Mouse (Mus musculus): ENCODE data around the gene Calr4. TPM values are rescaled to one million over a fixed set of nuclear protein-coding genes. Genes with fewer than 3 reads are reported as not detected.

Gene Calr4
- polyA plus RNA-seq, 1 experiment from 2014 or later = 0.11 TPM

GRCm38 (mm10) chr4:109256791-109257190 is 22.5 kb downstream of the Calr4 start:
- ATAC-seq (replicated peaks; ENCODE audit: low FRiP score, low TSS enrichment, low read depth) (no peak), DNase-seq (ENCODE audit: low spot score) (no peak)
- 79% methylated on average over 6 of the region's 6 CpGs for WGBS
- H3K27me3 ChIP-seq (replicated peaks; ENCODE audit: control insufficient read depth, insufficient read depth, low read length) = no peaks in the 10 kb centered on the region
- 0 out of 2 replicates have a peak, but pooled peaks cover 4% of the 10 kb centered on the region for H3K4me1 ChIP-seq (replicated peaks; ENCODE audit: control insufficient read depth, insufficient read depth, low read length)
- no peak overlapping the region for H3K4me2 ChIP-seq (ENCODE audit: low read length)
- no peaks in the 10 kb centered on the region for H3K36me3 ChIP-seq (ENCODE audit: control insufficient read depth, insufficient read depth, low read length)
- H3K27ac ChIP-seq (ENCODE audit: low read depth) = no peak overlapping the region
- H3K9ac ChIP-seq (ENCODE audit: low read length) = no peak overlapping the region
- no peaks in the 10 kb centered on the region for H3K9me3 ChIP-seq (ENCODE audit: control insufficient read depth, low read length)
- H3K4me3 ChIP-seq (ENCODE audit: low read depth, low read length) = no peak overlapping the region

GRCm38 (mm10) chr4:109257639-109258038 is 23.4 kb downstream of the Calr4 start:
- H3K36me3 ChIP-seq (ENCODE audit: control insufficient read depth, insufficient read depth, low read length) = no peaks in the 10 kb centered on the region
- DNase-seq (ENCODE audit: low spot score) (no peak), ATAC-seq (replicated peaks; ENCODE audit: low FRiP score, low TSS enrichment, low read depth) (no peak)
- H3K4me2 ChIP-seq (ENCODE audit: low read length) = no peak overlapping the region
- H3K27ac ChIP-seq (ENCODE audit: low read depth) = no peak overlapping the region
- H3K9me3 ChIP-seq (ENCODE audit: control insufficient read depth, low read length) = no peaks in the 10 kb centered on the region
- H3K4me3 ChIP-seq (ENCODE audit: low read depth, low read length) = no peak overlapping the region
- H3K27me3 ChIP-seq (replicated peaks; ENCODE audit: control insufficient read depth, insufficient read depth, low read length) = no peaks in the 10 kb centered on the region
- H3K4me1 ChIP-seq (replicated peaks; ENCODE audit: control insufficient read depth, insufficient read depth, low read length) = 0 out of 2 replicates have a peak, but pooled peaks cover 4% of the 10 kb centered on the region
- H3K9ac ChIP-seq (ENCODE audit: low read length) = no peak overlapping the region

- Histone ChIP-seq H3K9ac (ENCODE audit: low read length) (no peak overlapping the region), H3K9me3 (ENCODE audit: control insufficient read depth, low read length) (no peaks in the 10 kb centered on the region), H3K4me2 (ENCODE audit: low read length) (no peak overlapping the region), H3K4me3 (ENCODE audit: low read depth, low read length) (no peak overlapping the region), H3K4me1 (replicated peaks; ENCODE audit: control insufficient read depth, insufficient read depth, low read length) (no peaks in the 10 kb centered on the region), H3K27me3 (replicated peaks; ENCODE audit: control insufficient read depth, insufficient read depth, low read length) (no peaks in the 10 kb centered on the region), H3K27ac (ENCODE audit: low read depth) (no peak overlapping the region), H3K36me3 (ENCODE audit: control insufficient read depth, insufficient read depth, low read length) (no peaks in the 10 kb centered on the region)
- 49% methylated on average over 6 of the region's 6 CpGs for WGBS
- no peak for ATAC-seq (replicated peaks; ENCODE audit: low FRiP score, low TSS enrichment, low read depth)
- DNase-seq (ENCODE audit: low spot score) = no peak
Observed at GRCm38 (mm10) chr4:109262068-109262467, 27.8 kb downstream of the Calr4 start.

- H3K4me1 ChIP-seq (replicated peaks; ENCODE audit: control insufficient read depth, insufficient read depth, low read length) = no peaks in the 10 kb centered on the region
- no peaks in the 10 kb centered on the region for H3K9me3 ChIP-seq (ENCODE audit: control insufficient read depth, low read length)
- H3K27ac ChIP-seq (ENCODE audit: low read depth) = no peak overlapping the region
- DNase-seq (ENCODE audit: low spot score) (no peak), ATAC-seq (replicated peaks; ENCODE audit: low FRiP score, low TSS enrichment, low read depth) (no peak)
- H3K27me3 ChIP-seq (replicated peaks; ENCODE audit: control insufficient read depth, insufficient read depth, low read length) = no peaks in the 10 kb centered on the region
- no peaks in the 10 kb centered on the region for H3K36me3 ChIP-seq (ENCODE audit: control insufficient read depth, insufficient read depth, low read length)
- H3K4me3 ChIP-seq (ENCODE audit: low read depth, low read length) = no peak overlapping the region
- H3K9ac ChIP-seq (ENCODE audit: low read length) = no peak overlapping the region
- no peak overlapping the region for H3K4me2 ChIP-seq (ENCODE audit: low read length)
- WGBS = 82% methylated on average over 3 of the region's 3 CpGs
Observed at GRCm38 (mm10) chr4:109266056-109266455, 31.8 kb downstream of the Calr4 start.

GRCm38 (mm10) chr4:109266744-109267143 is 32.5 kb downstream of the Calr4 start:
- no peak overlapping the region for H3K27ac ChIP-seq (ENCODE audit: low read depth)
- ATAC-seq (replicated peaks; ENCODE audit: low FRiP score, low TSS enrichment, low read depth) (no peak), DNase-seq (ENCODE audit: low spot score) (no peak)
- H3K4me1 ChIP-seq (replicated peaks; ENCODE audit: control insufficient read depth, insufficient read depth, low read length) = no peaks in the 10 kb centered on the region
- no peak overlapping the region for H3K9ac ChIP-seq (ENCODE audit: low read length)
- no peaks in the 10 kb centered on the region for H3K9me3 ChIP-seq (ENCODE audit: control insufficient read depth, low read length)
- H3K4me3 ChIP-seq (ENCODE audit: low read depth, low read length) = no peak overlapping the region
- no peaks in the 10 kb centered on the region for H3K27me3 ChIP-seq (replicated peaks; ENCODE audit: control insufficient read depth, insufficient read depth, low read length)
- no peak overlapping the region for H3K4me2 ChIP-seq (ENCODE audit: low read length)
- no peaks in the 10 kb centered on the region for H3K36me3 ChIP-seq (ENCODE audit: control insufficient read depth, insufficient read depth, low read length)
- 48% methylated on average over 2 of the region's 2 CpGs for WGBS

- no peak for DNase-seq (ENCODE audit: low spot score)
- no peak overlapping the region for H3K9ac ChIP-seq (ENCODE audit: low read length)
- no peak for ATAC-seq (replicated peaks; ENCODE audit: low FRiP score, low TSS enrichment, low read depth)
- no peaks in the 10 kb centered on the region for H3K27me3 ChIP-seq (replicated peaks; ENCODE audit: control insufficient read depth, insufficient read depth, low read length)
- H3K4me2 ChIP-seq (ENCODE audit: low read length) = no peak overlapping the region
- H3K36me3 ChIP-seq (ENCODE audit: control insufficient read depth, insufficient read depth, low read length) = no peaks in the 10 kb centered on the region
- no peaks in the 10 kb centered on the region for H3K9me3 ChIP-seq (ENCODE audit: control insufficient read depth, low read length)
- no peak overlapping the region for H3K27ac ChIP-seq (ENCODE audit: low read depth)
- no peak overlapping the region for H3K4me3 ChIP-seq (ENCODE audit: low read depth, low read length)
- no peaks in the 10 kb centered on the region for H3K4me1 ChIP-seq (replicated peaks; ENCODE audit: control insufficient read depth, insufficient read depth, low read length)
- WGBS = 94% methylated on average over 3 of the region's 3 CpGs
Observed at GRCm38 (mm10) chr4:109267452-109267851, 33.2 kb downstream of the Calr4 start.

GRCm38 (mm10) chr4:109268903-109269302 is 34.6 kb downstream of the Calr4 start:
- Histone ChIP-seq H3K9ac (ENCODE audit: low read length) (no peak overlapping the region), H3K9me3 (ENCODE audit: control insufficient read depth, low read length) (no peaks in the 10 kb centered on the region), H3K27me3 (replicated peaks; ENCODE audit: control insufficient read depth, insufficient read depth, low read length) (no peaks in the 10 kb centered on the region), H3K27ac (ENCODE audit: low read depth) (no peak overlapping the region), H3K4me1 (replicated peaks; ENCODE audit: control insufficient read depth, insufficient read depth, low read length) (no peaks in the 10 kb centered on the region), H3K4me2 (ENCODE audit: low read length) (no peak overlapping the region), H3K36me3 (ENCODE audit: control insufficient read depth, insufficient read depth, low read length) (no peaks in the 10 kb centered on the region), H3K4me3 (ENCODE audit: low read depth, low read length) (no peak overlapping the region)
- WGBS = 85% methylated on average over 3 of the region's 3 CpGs
- DNase-seq (ENCODE audit: low spot score) (no peak), ATAC-seq (replicated peaks; ENCODE audit: low FRiP score, low TSS enrichment, low read depth) (no peak)

- ATAC-seq (replicated peaks; ENCODE audit: low FRiP score, low TSS enrichment, low read depth) (no peak), DNase-seq (ENCODE audit: low spot score) (no peak)
- Histone ChIP-seq H3K9me3 (ENCODE audit: control insufficient read depth, low read length) (no peaks in the 10 kb centered on the region), H3K4me1 (replicated peaks; ENCODE audit: control insufficient read depth, insufficient read depth, low read length) (no peaks in the 10 kb centered on the region), H3K36me3 (ENCODE audit: control insufficient read depth, insufficient read depth, low read length) (no peaks in the 10 kb centered on the region), H3K9ac (ENCODE audit: low read length) (no peak overlapping the region), H3K4me3 (ENCODE audit: low read depth, low read length) (no peak overlapping the region), H3K27ac (ENCODE audit: low read depth) (no peak overlapping the region), H3K4me2 (ENCODE audit: low read length) (no peak overlapping the region), H3K27me3 (replicated peaks; ENCODE audit: control insufficient read depth, insufficient read depth, low read length) (no peaks in the 10 kb centered on the region)
- 91% methylated on average over 4 of the region's 4 CpGs for WGBS
Observed at GRCm38 (mm10) chr4:109271803-109272202, 37.5 kb downstream of the Calr4 start.

GRCm38 (mm10) chr4:109273586-109274240 is 39.4 kb downstream of the Calr4 start:
- Histone ChIP-seq H3K9me3 (ENCODE audit: control insufficient read depth, low read length) (no peaks in the 10 kb centered on the region), H3K4me1 (replicated peaks; ENCODE audit: control insufficient read depth, insufficient read depth, low read length) (no peaks in the 10 kb centered on the region), H3K36me3 (ENCODE audit: control insufficient read depth, insufficient read depth, low read length) (no peaks in the 10 kb centered on the region), H3K4me3 (ENCODE audit: low read depth, low read length) (no peak overlapping the region), H3K4me2 (ENCODE audit: low read length) (no peak overlapping the region), H3K9ac (ENCODE audit: low read length) (no peak overlapping the region), H3K27ac (ENCODE audit: low read depth) (no peak overlapping the region), H3K27me3 (replicated peaks; ENCODE audit: control insufficient read depth, insufficient read depth, low read length) (no peaks in the 10 kb centered on the region)
- 90% methylated on average over 2 of the region's 2 CpGs for WGBS
- DNase-seq (ENCODE audit: low spot score) (no peak), ATAC-seq (replicated peaks; ENCODE audit: low FRiP score, low TSS enrichment, low read depth) (no peak)
